Mouse (Mus musculus) right cerebral cortex, postnatal 4 days (tissue): ENCODE results near the gene Mxd4.

Experiments used
- DNase-seq: peaks from one replicate; pipeline ENCODE4 v3.0.0-alpha.2; 2022

Gene Mxd4

GRCm38 (mm10) chr5:34168950-34169891, 18.3 kb downstream of the Mxd4 start, which contains the start of the genes Poln and Haus3:
TSS of gene Poln (minus strand) at chr5:34169448.
TSS of gene Haus3 (minus strand) at chr5:34169527.
- peak; percentile 96 for DNase-seq

- DNase-seq = no peak
Observed at GRCm38 (mm10) chr5:34167857-34168256, 19.7 kb downstream of the Mxd4 start.

- DNase-seq = no peak
Observed at GRCm38 (mm10) chr5:34165793-34166192, 21.7 kb downstream of the Mxd4 start.

- DNase-seq = no peak
Observed at GRCm38 (mm10) chr5:34148476-34148875, 39.0 kb downstream of the Mxd4 start.

- no peak for DNase-seq
Observed at GRCm38 (mm10) chr5:34147554-34147953, 40.0 kb downstream of the Mxd4 start.

- peak; percentile 9 for DNase-seq
Observed at GRCm38 (mm10) chr5:34139751-34140150, 47.8 kb downstream of the Mxd4 start.

GRCm38 (mm10) chr5:34132731-34133130, 54.8 kb downstream of the Mxd4 start:
- DNase-seq = no peak

- DNase-seq = no peak
Observed at GRCm38 (mm10) chr5:34124131-34124530, 63.4 kb downstream of the Mxd4 start.
